Mouse (Mus musculus): Measurements from ENCODE around the gene Kcnj4. TPM values are rescaled to one million over a fixed set of nuclear protein-coding genes. Genes with fewer than 3 reads are reported as not detected.
A peak's percentile ranks its signal among the peaks of the same experiment; 100 is the strongest.

Kcnj4 gene
- polyA plus RNA-seq, 1 experiment from 2014 or later = not detected

GRCm38 (mm10) chr15:79441331-79442256 lies 63.4 kb downstream of the Kcnj4 start:
- Histone ChIP-seq H3K4me1 (ENCODE audit: control insufficient read depth, insufficient read depth, low read length) (peaks cover 49% of the 10 kb centered on the region), H3K36me3 (ENCODE audit: control insufficient read depth, insufficient read depth, low read length) (peaks cover 23% of the 10 kb centered on the region), H3K9ac (replicated peaks; ENCODE audit: low read length) (peak overlapping the region; percentile 100), H3K4me3 (replicated peaks; ENCODE audit: low read depth, low read length) (peak overlapping the region; percentile 92), H3K27me3 (ENCODE audit: control insufficient read depth, insufficient read depth, low read length) (no peaks in the 10 kb centered on the region), H3K4me2 (ENCODE audit: low read length) (peak overlapping the region; percentile 88), H3K9me3 (ENCODE audit: control insufficient read depth, low read length) (no peaks in the 10 kb centered on the region), H3K27ac (replicated peaks; ENCODE audit: low read depth, low read length) (peak overlapping the region; percentile 98)
- WGBS = under 1% methylated on average over 94 of the region's 107 CpGs
- DNase-seq (peak; percentile 92), ATAC-seq (ENCODE audit: low FRiP score, low TSS enrichment) (peak; percentile 78)

GRCm38 (mm10) chr15:79440651-79441330 lies 64.2 kb downstream of the Kcnj4 start:
- Histone ChIP-seq H3K9ac (replicated peaks; ENCODE audit: low read length) (peak overlapping the region; percentile 100), H3K4me1 (ENCODE audit: control insufficient read depth, insufficient read depth, low read length) (peaks cover 57% of the 10 kb centered on the region), H3K27ac (replicated peaks; ENCODE audit: low read depth, low read length) (peak overlapping the region; percentile 98), H3K4me2 (ENCODE audit: low read length) (peak overlapping the region; percentile 88), H3K36me3 (ENCODE audit: control insufficient read depth, insufficient read depth, low read length) (peaks cover 31% of the 10 kb centered on the region), H3K4me3 (replicated peaks; ENCODE audit: low read depth, low read length) (peak overlapping the region; percentile 92), H3K27me3 (ENCODE audit: control insufficient read depth, insufficient read depth, low read length) (no peaks in the 10 kb centered on the region), H3K9me3 (ENCODE audit: control insufficient read depth, low read length) (no peaks in the 10 kb centered on the region)
- WGBS = 19% methylated on average over 11 of the region's 11 CpGs
- ATAC-seq (ENCODE audit: low FRiP score, low TSS enrichment) = peak; percentile 15; the same call in 1 of the 2 replicates
- no peak for DNase-seq

GRCm38 (mm10) chr15:79440223-79440622 lies 64.8 kb downstream of the Kcnj4 start:
- peaks cover 63% of the 10 kb centered on the region for H3K4me1 ChIP-seq (ENCODE audit: control insufficient read depth, insufficient read depth, low read length)
- DNase-seq (peak; percentile 46), ATAC-seq (ENCODE audit: low FRiP score, low TSS enrichment) (no peak)
- peak overlapping the region; percentile 92 for H3K4me3 ChIP-seq (replicated peaks; ENCODE audit: low read depth, low read length)
- H3K36me3 ChIP-seq (ENCODE audit: control insufficient read depth, insufficient read depth, low read length) = peaks cover 36% of the 10 kb centered on the region
- peak overlapping the region; percentile 88 for H3K4me2 ChIP-seq (ENCODE audit: low read length)
- no peaks in the 10 kb centered on the region for H3K9me3 ChIP-seq (ENCODE audit: control insufficient read depth, low read length)
- H3K27ac ChIP-seq (replicated peaks; ENCODE audit: low read depth, low read length) = 0 out of 2 replicates have a peak overlapping the region, but pooled peaks have one; percentile 41
- 64% methylated on average over 4 of the region's 4 CpGs for WGBS
- H3K9ac ChIP-seq (replicated peaks; ENCODE audit: low read length) = peak overlapping the region; percentile 100
- no peaks in the 10 kb centered on the region for H3K27me3 ChIP-seq (ENCODE audit: control insufficient read depth, insufficient read depth, low read length)

GRCm38 (mm10) chr15:79439386-79439785 lies 65.7 kb downstream of the Kcnj4 start:
- 85% methylated on average over 4 of the region's 4 CpGs for WGBS
- peaks cover 45% of the 10 kb centered on the region for H3K36me3 ChIP-seq (ENCODE audit: control insufficient read depth, insufficient read depth, low read length)
- H3K27ac ChIP-seq (replicated peaks; ENCODE audit: low read depth, low read length) = no peak overlapping the region
- H3K9ac ChIP-seq (replicated peaks; ENCODE audit: low read length) = peak overlapping the region; percentile 40; the same call in 1 of the 2 replicates
- H3K4me1 ChIP-seq (ENCODE audit: control insufficient read depth, insufficient read depth, low read length) = peaks cover 64% of the 10 kb centered on the region
- H3K4me3 ChIP-seq (replicated peaks; ENCODE audit: low read depth, low read length) = no peak overlapping the region
- ATAC-seq (ENCODE audit: low FRiP score, low TSS enrichment) = no peak
- H3K27me3 ChIP-seq (ENCODE audit: control insufficient read depth, insufficient read depth, low read length) = no peaks in the 10 kb centered on the region
- no peaks in the 10 kb centered on the region for H3K9me3 ChIP-seq (ENCODE audit: control insufficient read depth, low read length)
- peak overlapping the region; percentile 88 for H3K4me2 ChIP-seq (ENCODE audit: low read length)
- DNase-seq = no peak

- Histone ChIP-seq H3K4me1 (ENCODE audit: control insufficient read depth, insufficient read depth, low read length) (peaks cover 64% of the 10 kb centered on the region), H3K4me2 (ENCODE audit: low read length) (peak overlapping the region; percentile 88), H3K9me3 (ENCODE audit: control insufficient read depth, low read length) (no peaks in the 10 kb centered on the region), H3K9ac (replicated peaks; ENCODE audit: low read length) (peak overlapping the region; percentile 36; the same call in 1 of the 2 replicates), H3K27ac (replicated peaks; ENCODE audit: low read depth, low read length) (no peak overlapping the region), H3K4me3 (replicated peaks; ENCODE audit: low read depth, low read length) (no peak overlapping the region), H3K36me3 (ENCODE audit: control insufficient read depth, insufficient read depth, low read length) (peaks cover 50% of the 10 kb centered on the region), H3K27me3 (ENCODE audit: control insufficient read depth, insufficient read depth, low read length) (no peaks in the 10 kb centered on the region)
- WGBS = 92% methylated on average over 8 of the region's 8 CpGs
- ATAC-seq (ENCODE audit: low FRiP score, low TSS enrichment) (no peak), DNase-seq (no peak)
These were observed 66.2 kb downstream of the Kcnj4 start for GRCm38 (mm10) chr15:79438816-79439215.

- Histone ChIP-seq H3K4me2 (ENCODE audit: low read length) (peak overlapping the region; percentile 88), H3K4me1 (ENCODE audit: control insufficient read depth, insufficient read depth, low read length) (peaks cover 64% of the 10 kb centered on the region), H3K4me3 (replicated peaks; ENCODE audit: low read depth, low read length) (no peak overlapping the region), H3K27me3 (ENCODE audit: control insufficient read depth, insufficient read depth, low read length) (no peaks in the 10 kb centered on the region), H3K36me3 (ENCODE audit: control insufficient read depth, insufficient read depth, low read length) (peaks cover 53% of the 10 kb centered on the region), H3K9ac (replicated peaks; ENCODE audit: low read length) (peak overlapping the region; percentile 36; the same call in 1 of the 2 replicates), H3K27ac (replicated peaks; ENCODE audit: low read depth, low read length) (no peak overlapping the region), H3K9me3 (ENCODE audit: control insufficient read depth, low read length) (no peaks in the 10 kb centered on the region)
- ATAC-seq (ENCODE audit: low FRiP score, low TSS enrichment) = no peak
- no peak for DNase-seq
- WGBS = 83% methylated on average over 6 of the region's 6 CpGs
These were observed 66.7 kb downstream of the Kcnj4 start for GRCm38 (mm10) chr15:79438209-79438810.

- Histone ChIP-seq H3K4me3 (replicated peaks; ENCODE audit: low read depth, low read length) (no peak overlapping the region), H3K36me3 (ENCODE audit: control insufficient read depth, insufficient read depth, low read length) (peaks cover 58% of the 10 kb centered on the region), H3K9me3 (ENCODE audit: control insufficient read depth, low read length) (no peaks in the 10 kb centered on the region), H3K9ac (replicated peaks; ENCODE audit: low read length) (no peak overlapping the region), H3K4me2 (ENCODE audit: low read length) (0 out of 2 replicates have a peak overlapping the region, but pooled peaks have one; percentile 12), H3K27ac (replicated peaks; ENCODE audit: low read depth, low read length) (no peak overlapping the region), H3K27me3 (ENCODE audit: control insufficient read depth, insufficient read depth, low read length) (no peaks in the 10 kb centered on the region), H3K4me1 (ENCODE audit: control insufficient read depth, insufficient read depth, low read length) (peaks cover 62% of the 10 kb centered on the region)
- ATAC-seq (ENCODE audit: low FRiP score, low TSS enrichment) (no peak), DNase-seq (no peak)
- WGBS = 92% methylated on average over 12 of the region's 12 CpGs
These were observed 67.4 kb downstream of the Kcnj4 start for GRCm38 (mm10) chr15:79437541-79438208.

- DNase-seq = no peak
- H3K36me3 ChIP-seq (ENCODE audit: control insufficient read depth, insufficient read depth, low read length) = peaks cover 69% of the 10 kb centered on the region
- H3K27me3 ChIP-seq (ENCODE audit: control insufficient read depth, insufficient read depth, low read length) = no peaks in the 10 kb centered on the region
- peaks cover 57% of the 10 kb centered on the region for H3K4me1 ChIP-seq (ENCODE audit: control insufficient read depth, insufficient read depth, low read length)
- H3K9me3 ChIP-seq (ENCODE audit: control insufficient read depth, low read length) = no peaks in the 10 kb centered on the region
- no peak for ATAC-seq (ENCODE audit: low FRiP score, low TSS enrichment)
- H3K27ac ChIP-seq (replicated peaks; ENCODE audit: low read depth, low read length) = no peak overlapping the region
- H3K9ac ChIP-seq (replicated peaks; ENCODE audit: low read length) = peak overlapping the region; percentile 16; the same call in 1 of the 2 replicates
- 0 out of 2 replicates have a peak overlapping the region, but pooled peaks have one; percentile 3 for H3K4me2 ChIP-seq (ENCODE audit: low read length)
- 50% methylated on average over 7 of the region's 7 CpGs for whole genome bisulfite sequencing
- H3K4me3 ChIP-seq (replicated peaks; ENCODE audit: low read depth, low read length) = no peak overlapping the region
These were observed 68.5 kb downstream of the Kcnj4 start for GRCm38 (mm10) chr15:79436481-79436921.
